In the genomic region with DNA sequence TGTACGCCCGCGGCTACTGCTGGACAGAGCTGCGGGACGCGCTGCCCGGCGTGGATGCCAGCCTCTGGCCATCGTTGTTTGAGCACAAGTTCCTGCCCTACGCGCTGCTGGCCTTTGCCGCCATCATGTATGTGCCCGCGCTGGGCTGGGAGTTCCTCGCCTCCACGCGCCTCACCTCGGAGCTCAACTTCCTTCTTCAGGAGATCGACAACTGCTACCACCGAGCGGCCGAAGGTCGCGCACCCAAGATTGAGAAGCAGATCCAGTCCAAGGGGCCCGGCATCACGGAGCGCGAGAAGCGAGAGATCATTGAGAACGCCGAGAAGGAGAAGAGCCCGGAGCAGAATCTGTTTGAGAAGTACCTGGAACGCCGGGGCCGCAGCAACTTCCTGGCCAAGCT, we compare ENCODE assay signal across 12 mouse cellular contexts. TPM values are rescaled to one million over a fixed set of nuclear protein-coding genes. Genes with fewer than 3 reads are reported as not detected.
DNase-seq lines count a peak whose midpoint lies in the region; ATAC-seq and TF ChIP-seq lines count a peak whose summit lies in the region.
"Had no signal": no experiment of that assay in that cellular context is flagged by ENCODE, and none has a peak within 500 bp of the region (broad histone marks: within the 10 kb centered on the region; RNA-seq: fewer than 3 reads in every experiment).

No protein-coding gene starts in this region.

- WGBS in forebrain, embryonic 10.5 days: 31% methylated on average over 35 of the region's 35 CpGs
- WGBS in forebrain, postnatal 0 days: 47% methylated on average over 35 of the region's 35 CpGs
- 18% methylated on average over 35 of the region's 35 CpGs for WGBS in liver, embryonic 11.5 days
- 26% methylated on average over 35 of the region's 35 CpGs for WGBS in liver, postnatal 0 days (ENCODE audit: insufficient replicate concordance)
- WGBS in embryonic facial prominence, embryonic 12.5 days: 32% methylated on average over 35 of the region's 35 CpGs

- H3K36me3 ChIP-seq in forebrain, embryonic 10.5 days (replicated peaks): no peaks in the 10 kb centered on the region
- H3K36me3 ChIP-seq in forebrain, postnatal 0 days (ENCODE audit: insufficient read depth): peaks cover 28% of the 10 kb centered on the region
- no peaks in the 10 kb centered on the region for H3K36me3 ChIP-seq in liver, embryonic 11.5 days (ENCODE audit: control insufficient read depth, insufficient read depth, low read length)
- no peaks in the 10 kb centered on the region for H3K36me3 ChIP-seq in liver, postnatal 0 days (replicated peaks; ENCODE audit: insufficient read depth, low read length)
- no peaks in the 10 kb centered on the region for H3K36me3 ChIP-seq in embryonic facial prominence, embryonic 12.5 days

- no peak for DNase-seq in forebrain, embryonic 10.5 days (ENCODE audit: extremely low spot score, low spot score)
- no peak for DNase-seq in forebrain, postnatal 0 days
- DNase-seq in liver, embryonic 11.5 days (ENCODE audit: low spot score): no peak
- DNase-seq in liver, postnatal 0 days: no peak
- no peak for DNase-seq in thymus, postnatal 25 days

- no peak overlapping the region for H3K4me2 ChIP-seq in forebrain, postnatal 0 days (ENCODE audit: low read depth)
- peak overlapping the region; percentile 16 for H3K4me2 ChIP-seq in liver, embryonic 11.5 days
- H3K4me2 ChIP-seq in liver, postnatal 0 days (ENCODE audit: low read depth, low read length): no peak overlapping the region
- peak overlapping the region; percentile 21; the same call in 1 of the 2 replicates for H3K4me2 ChIP-seq in embryonic facial prominence, embryonic 12.5 days (replicated peaks)
- H3K4me2 ChIP-seq: forebrain, embryonic 15.5 days had no signal

- no peaks in the 10 kb centered on the region for H3K9me3 ChIP-seq in forebrain, embryonic 10.5 days
- H3K9me3 ChIP-seq in forebrain, postnatal 0 days (ENCODE audit: low read length): no peaks in the 10 kb centered on the region
- H3K9me3 ChIP-seq in liver, embryonic 11.5 days (ENCODE audit: control insufficient read depth, low read length): no peaks in the 10 kb centered on the region
- H3K9me3 ChIP-seq in liver, postnatal 0 days (ENCODE audit: low read length): no peaks in the 10 kb centered on the region
- no peaks in the 10 kb centered on the region for H3K9me3 ChIP-seq in embryonic facial prominence, embryonic 12.5 days
- H3K9me3 ChIP-seq: forebrain, embryonic 15.5 days had no signal

- H3K27ac ChIP-seq in forebrain, embryonic 10.5 days: no peak overlapping the region
- no peak overlapping the region for H3K27ac ChIP-seq in forebrain, postnatal 0 days (ENCODE audit: low read depth, low read length)
- H3K27ac ChIP-seq in liver, embryonic 11.5 days (ENCODE audit: low read depth, low read length): no peak overlapping the region
- H3K27ac ChIP-seq in liver, postnatal 0 days (ENCODE audit: low read depth): no peak overlapping the region
- H3K27ac ChIP-seq in embryonic facial prominence, embryonic 12.5 days: no peak overlapping the region
- H3K27ac ChIP-seq: forebrain, embryonic 15.5 days had no signal

- peak overlapping the region; percentile 31 for H3K4me3 ChIP-seq in forebrain, embryonic 10.5 days
- H3K4me3 ChIP-seq in forebrain, postnatal 0 days (ENCODE audit: low read depth, low read length): no peak overlapping the region
- H3K4me3 ChIP-seq in liver, embryonic 11.5 days (ENCODE audit: low read depth, low read length): no peak overlapping the region; the same call in 1 of the 2 replicates
- H3K4me3 ChIP-seq in liver, postnatal 0 days (ENCODE audit: low read depth, low read length): no peak overlapping the region
- H3K4me3 ChIP-seq in embryonic facial prominence, embryonic 12.5 days: 0 out of 2 replicates have a peak overlapping the region, but pooled peaks have one; percentile 2
- H3K4me3 ChIP-seq: forebrain, embryonic 15.5 days had no signal

- no peak for TF ChIP-seq CTCF in forebrain, postnatal 0 days (IDR thresholded peaks at IDR 0.05; ENCODE audit: low read depth)
- no peak for TF ChIP-seq CTCF in liver, postnatal 0 days (IDR thresholded peaks at IDR 0.05; ENCODE audit: low read depth)

- H3K4me1 ChIP-seq in forebrain, embryonic 10.5 days: peaks cover 17% of the 10 kb centered on the region
- no peaks in the 10 kb centered on the region for H3K4me1 ChIP-seq in forebrain, postnatal 0 days (ENCODE audit: insufficient read depth)
- no peaks in the 10 kb centered on the region for H3K4me1 ChIP-seq in liver, embryonic 11.5 days (replicated peaks; ENCODE audit: control insufficient read depth, insufficient read depth, low read length)
- H3K4me1 ChIP-seq in liver, postnatal 0 days (ENCODE audit: insufficient read depth): peaks cover 3% of the 10 kb centered on the region; the same call in 1 of the 2 replicates
- H3K4me1 ChIP-seq in embryonic facial prominence, embryonic 12.5 days: peaks cover 6% of the 10 kb centered on the region; the same call in 1 of the 2 replicates

- no peak overlapping the region for H3K9ac ChIP-seq in forebrain, postnatal 0 days
- no peak overlapping the region for H3K9ac ChIP-seq in liver, embryonic 11.5 days (ENCODE audit: low read depth, low read length)
- H3K9ac ChIP-seq in liver, postnatal 0 days (replicated peaks): no peak overlapping the region
- no peak overlapping the region for H3K9ac ChIP-seq in embryonic facial prominence, embryonic 12.5 days
- H3K9ac ChIP-seq: forebrain, embryonic 15.5 days had no signal

- TF ChIP-seq EP300 in liver, postnatal 0 days (IDR thresholded peaks at IDR 0.05; ENCODE audit: low read depth): no peak

- peaks cover 74% of the 10 kb centered on the region for H3K27me3 ChIP-seq in forebrain, embryonic 10.5 days (ENCODE audit: poor library complexity, severe bottlenecking)
- no peaks in the 10 kb centered on the region for H3K27me3 ChIP-seq in forebrain, postnatal 0 days (ENCODE audit: insufficient read depth, low read length)
- H3K27me3 ChIP-seq in liver, embryonic 11.5 days (replicated peaks; ENCODE audit: control insufficient read depth, insufficient read depth, low read length): peaks cover 66% of the 10 kb centered on the region
- peaks cover 35% of the 10 kb centered on the region for H3K27me3 ChIP-seq in liver, postnatal 0 days (ENCODE audit: insufficient read depth, low read length)
- peaks cover 58% of the 10 kb centered on the region for H3K27me3 ChIP-seq in embryonic facial prominence, embryonic 12.5 days

- no peak for ATAC-seq in forebrain, postnatal 0 days
- no peak for ATAC-seq in liver, embryonic 11.5 days (replicated peaks; ENCODE audit: low FRiP score)
- ATAC-seq in liver, postnatal 0 days: no peak
- no peak for ATAC-seq in embryonic facial prominence, embryonic 12.5 days (ENCODE audit: insufficient number of reproducible peaks, insufficient read depth, low FRiP score, low TSS enrichment)
- peak; percentile 81 for ATAC-seq in megakaryocyte, adult 5-6 weeks (ENCODE audit: poor library complexity, severe bottlenecking)
- ATAC-seq in inflammation-experienced regulatory T-cells, adult 6 months: no peak
- ATAC-seq: forebrain, embryonic 15.5 days had no signal

RNA-seq across cellular contexts. Expression of a gene that starts 7.3 kb away (rescaled TPM):
- polyA plus RNA-seq in forebrain, embryonic 10.5 days (2016; fragmentation: Nextera tagmentation; extraction: Ambion mirVana): 53.4 and 55.9 TPM in 2 replicates
- total RNA-seq in forebrain, postnatal 0 days (2014; rRNA removed): 33.5 and 35.0 TPM in 2 replicates
- polyA plus RNA-seq in forebrain, postnatal 0 days (2015; fragmentation: Nextera tagmentation; extraction: Ambion mirVana): 17.1 and 21.9 TPM in 2 replicates
- polyA plus RNA-seq in liver, embryonic 11.5 days (2014; fragmentation: Nextera tagmentation; extraction: Ambion mirVana): 33.5 and 34.8 TPM in 2 replicates
- polyA plus RNA-seq in liver, postnatal 0 days (2015; fragmentation: Nextera tagmentation; extraction: Ambion mirVana): 23.3 and 23.6 TPM in 2 replicates
- polyA plus RNA-seq in embryonic facial prominence, embryonic 12.5 days (2016; fragmentation: Nextera tagmentation; extraction: Ambion mirVana): 49.1 and 50.9 TPM in 2 replicates
- 25.6 and 26.7 TPM in 2 replicates for total RNA-seq in megakaryocyte, adult 5-6 weeks (2015)
- total RNA-seq in megakaryocyte, adult 5-6 weeks (2017): 27.7 and 31.8 TPM in 2 replicates
- polyA plus RNA-seq in inflammation-experienced regulatory T-cells, adult 6 months (2017; shearing (Covaris generic)): 10 to 100 TPM; 22.4 to 43.3 (median 23.9) TPM

RNA-seq across cellular contexts. Expression of a gene that starts 8.1 kb away (rescaled TPM):
- 0.54 and 0.71 TPM in 2 replicates for polyA plus RNA-seq in forebrain, embryonic 10.5 days (2016; fragmentation: Nextera tagmentation; extraction: Ambion mirVana)
- total RNA-seq in forebrain, postnatal 0 days (2014; rRNA removed): 8.1 and 10.7 TPM in 2 replicates
- polyA plus RNA-seq in forebrain, postnatal 0 days (2015; fragmentation: Nextera tagmentation; extraction: Ambion mirVana): 4.1 and 6.3 TPM in 2 replicates
- polyA plus RNA-seq in liver, embryonic 11.5 days (2014; fragmentation: Nextera tagmentation; extraction: Ambion mirVana): 0.08 and 0.21 TPM in 2 replicates
- polyA plus RNA-seq in liver, postnatal 0 days (2015; fragmentation: Nextera tagmentation; extraction: Ambion mirVana): not detected in 2 replicates
- polyA plus RNA-seq in embryonic facial prominence, embryonic 12.5 days (2016; fragmentation: Nextera tagmentation; extraction: Ambion mirVana): 0.45 and 0.46 TPM in 2 replicates
- not detected in 2 replicates for total RNA-seq in megakaryocyte, adult 5-6 weeks (2015)
- total RNA-seq in megakaryocyte, adult 5-6 weeks (2017): not detected in 2 replicates
- polyA plus RNA-seq in inflammation-experienced regulatory T-cells, adult 6 months (2017; shearing (Covaris generic)): not detected
- total RNA-seq: liver, adult 2 months had no signal
- polyA plus RNA-seq: C2C12; liver, adult 2 months; spleen, adult 2 months had no signal

RNA-seq across cellular contexts. Expression of a gene that starts 21.3 kb away (rescaled TPM):
- polyA plus RNA-seq in forebrain, embryonic 10.5 days (2016; fragmentation: Nextera tagmentation; extraction: Ambion mirVana): 14.4 and 14.8 TPM in 2 replicates
- 45.9 and 47.9 TPM in 2 replicates for total RNA-seq in forebrain, postnatal 0 days (2014; rRNA removed)
- 19.6 and 20.7 TPM in 2 replicates for polyA plus RNA-seq in forebrain, postnatal 0 days (2015; fragmentation: Nextera tagmentation; extraction: Ambion mirVana)
- 12.6 and 16.3 TPM in 2 replicates for polyA plus RNA-seq in liver, embryonic 11.5 days (2014; fragmentation: Nextera tagmentation; extraction: Ambion mirVana)
- 14.3 and 14.7 TPM in 2 replicates for polyA plus RNA-seq in liver, postnatal 0 days (2015; fragmentation: Nextera tagmentation; extraction: Ambion mirVana)
- polyA plus RNA-seq in embryonic facial prominence, embryonic 12.5 days (2016; fragmentation: Nextera tagmentation; extraction: Ambion mirVana): 21.0 and 22.3 TPM in 2 replicates
- total RNA-seq in megakaryocyte, adult 5-6 weeks (2015): 11.4 and 13.8 TPM in 2 replicates
- 17.4 and 18.0 TPM in 2 replicates for total RNA-seq in megakaryocyte, adult 5-6 weeks (2017)
- polyA plus RNA-seq in inflammation-experienced regulatory T-cells, adult 6 months (2017; shearing (Covaris generic)): 10 to 100 TPM in 2 of 3 experiments, 1 to 10 TPM in 1; 5.8 to 13.1 (median 12.1) TPM

RNA-seq across cellular contexts. Expression of a gene that starts 55.3 kb away (rescaled TPM):
- polyA plus RNA-seq in forebrain, embryonic 10.5 days (2016; fragmentation: Nextera tagmentation; extraction: Ambion mirVana): 25.7 and 26.5 TPM in 2 replicates
- total RNA-seq in forebrain, postnatal 0 days (2014; rRNA removed): 24.6 and 42.4 TPM in 2 replicates
- polyA plus RNA-seq in forebrain, postnatal 0 days (2015; fragmentation: Nextera tagmentation; extraction: Ambion mirVana): 7.4 and 8.8 TPM in 2 replicates
- 18.4 and 21.8 TPM in 2 replicates for polyA plus RNA-seq in liver, embryonic 11.5 days (2014; fragmentation: Nextera tagmentation; extraction: Ambion mirVana)
- 3.1 and 3.3 TPM in 2 replicates for polyA plus RNA-seq in liver, postnatal 0 days (2015; fragmentation: Nextera tagmentation; extraction: Ambion mirVana)
- polyA plus RNA-seq in embryonic facial prominence, embryonic 12.5 days (2016; fragmentation: Nextera tagmentation; extraction: Ambion mirVana): 20.7 and 23.8 TPM in 2 replicates
- 11.0 and 15.5 TPM in 2 replicates for total RNA-seq in megakaryocyte, adult 5-6 weeks (2015)
- total RNA-seq in megakaryocyte, adult 5-6 weeks (2017): 16.0 and 17.3 TPM in 2 replicates
- 10 to 100 TPM; 12.2 to 17.7 (median 17.1) TPM for polyA plus RNA-seq in inflammation-experienced regulatory T-cells, adult 6 months (2017; shearing (Covaris generic))

Comparison
In these comparisons a context has a peak if more than half of its experiments do, and no peak if none do; other contexts are left out.
1. H3K4me3 ChIP-seq: peak in forebrain, embryonic 10.5 days (single experiment) and embryonic facial prominence, embryonic 12.5 days (single experiment); none in forebrain, postnatal 0 days (single experiment), liver, embryonic 11.5 days (single experiment) and liver, postnatal 0 days (single experiment).
2. H3K4me2 ChIP-seq: peak in liver, embryonic 11.5 days (single experiment) and embryonic facial prominence, embryonic 12.5 days (single experiment); none in forebrain, postnatal 0 days (single experiment) and liver, postnatal 0 days (single experiment).